Mouse (Mus musculus): Measurements from ENCODE around the gene Zfp652. TPM values are rescaled to one million over a fixed set of nuclear protein-coding genes. Genes with fewer than 3 reads are reported as not detected.

Gene Zfp652
- total and polyA plus RNA-seq, 3 experiments: 3.0 to 9.8 (median 6.2) TPM

DNA sequence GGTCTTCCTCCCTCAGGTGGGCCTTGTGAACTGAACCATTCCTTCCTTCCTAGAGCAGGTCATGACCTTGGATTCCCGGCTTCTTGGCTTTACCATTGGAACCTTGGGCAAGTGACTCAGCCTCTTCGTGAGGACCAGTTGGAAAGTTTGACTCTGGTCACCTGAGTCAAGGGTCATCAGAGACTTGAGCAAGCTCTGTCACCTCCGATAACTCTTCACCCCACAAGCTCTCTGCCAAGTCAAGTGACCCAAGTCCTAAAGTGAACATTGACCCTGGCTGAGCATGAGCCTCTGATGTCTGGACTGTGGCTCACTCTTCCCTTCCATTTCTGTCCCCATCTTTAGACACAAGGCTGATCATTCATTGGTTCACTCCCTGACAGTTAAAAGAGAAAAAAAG lies 109.0 kb downstream of the Zfp652 start:
- Histone ChIP-seq H3K27me3 (replicated peaks) (peaks cover 54% of the 10 kb centered on the region), H3K79me2 (replicated peaks; ENCODE audit: control insufficient read depth, extremely low read depth, insufficient read depth, poor library complexity, severe bottlenecking) (no peaks in the 10 kb centered on the region), H3K36me3 (replicated peaks in 1 of 2; ENCODE audit: control insufficient read depth in 1 of 2, insufficient read depth in 1 of 2, low read length in 1 of 2) (no peaks in the 10 kb centered on the region), H3K27ac (ENCODE audit: insufficient read depth, low read depth) (no peak overlapping the region), H3K4me2 (ENCODE audit: insufficient read depth, low read depth, poor library complexity, severe bottlenecking) (no peak overlapping the region), H3K4me1 (ENCODE audit: control insufficient read depth in 1 of 2, insufficient read depth in 2 of 2) (peaks cover 0 to 15% of the 10 kb centered on the region in 2 experiments; a peak in 2 of 4 replicates), H3K9ac (ENCODE audit: insufficient read depth, low read depth) (no peak overlapping the region), H3K9me3 (replicated peaks; ENCODE audit: low read length) (peaks cover 8% of the 10 kb centered on the region), H3K4me3 (replicated peaks in 1 of 3; ENCODE audit: low read depth in 2 of 3, low read length in 2 of 3, poor library complexity in 1 of 3) (no peak overlapping the region)
- no peak for TF ChIP-seq PAX5 (IDR thresholded peaks at IDR 0.05; ENCODE audit: low read length)
- peak; percentile 42 for TF ChIP-seq BHLHE40 (IDR thresholded peaks at IDR 0.05; ENCODE audit: low read depth, low read length)
- dilution Hi-C loops (cut with MboI; ENCODE audit: extremely low pct_ligation_motif_present, extremely low pct_unique_long_range_greater_than_20kb, low sequenced_read_pairs) (no loop called here), in situ Hi-C loops (cut with MboI; ENCODE audit: low pct_ligation_motif_present, low pct_unique_long_range_greater_than_20kb, low sequenced_read_pairs) (loop anchor here (10.0 kb wide), 1 partner anchor 123 kb away; no protein-coding TSS in a partner anchor)
- no peak for DNase-seq (ENCODE audit: extremely low read depth)

DNA sequence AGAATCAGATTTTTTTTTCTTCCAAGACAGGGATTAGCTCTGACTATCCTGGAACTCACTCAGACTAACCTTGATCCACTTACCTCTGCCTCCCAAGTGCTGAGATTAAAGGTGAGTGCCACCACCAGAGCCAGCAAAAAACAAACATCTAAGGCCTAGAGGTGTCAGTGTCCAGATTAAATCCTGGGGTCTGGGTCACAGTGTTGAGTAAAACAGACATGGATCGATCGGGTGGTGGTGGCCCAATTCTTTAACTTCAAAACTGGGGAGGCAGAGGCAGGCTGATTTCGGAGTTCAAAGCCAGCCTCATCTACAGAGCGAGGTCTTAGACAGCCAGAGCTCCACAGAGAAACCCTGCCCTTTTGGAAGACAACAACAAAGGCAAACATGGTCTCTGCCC lies 110.0 kb downstream of the Zfp652 start:
- in situ Hi-C loops (cut with MboI; ENCODE audit: low pct_ligation_motif_present, low pct_unique_long_range_greater_than_20kb, low sequenced_read_pairs) (loop anchor here (10.0 kb wide), 1 partner anchor 122 kb away; no protein-coding TSS in a partner anchor), dilution Hi-C loops (cut with MboI; ENCODE audit: extremely low pct_ligation_motif_present, extremely low pct_unique_long_range_greater_than_20kb, low sequenced_read_pairs) (no loop called here)
- Histone ChIP-seq H3K4me3 (replicated peaks in 1 of 3; ENCODE audit: low read depth in 2 of 3, low read length in 2 of 3, poor library complexity in 1 of 3) (no peak overlapping the region), H3K36me3 (replicated peaks in 1 of 2; ENCODE audit: control insufficient read depth in 1 of 2, insufficient read depth in 1 of 2, low read length in 1 of 2) (no peaks in the 10 kb centered on the region), H3K4me2 (ENCODE audit: insufficient read depth, low read depth, poor library complexity, severe bottlenecking) (no peak overlapping the region), H3K9me3 (replicated peaks; ENCODE audit: low read length) (peaks cover 8% of the 10 kb centered on the region), H3K4me1 (ENCODE audit: control insufficient read depth in 1 of 2, insufficient read depth in 2 of 2) (peaks cover 0 to 19% of the 10 kb centered on the region in 2 experiments; a peak in 2 of 4 replicates), H3K9ac (ENCODE audit: insufficient read depth, low read depth) (no peak overlapping the region), H3K79me2 (replicated peaks; ENCODE audit: control insufficient read depth, extremely low read depth, insufficient read depth, poor library complexity, severe bottlenecking) (no peaks in the 10 kb centered on the region), H3K27me3 (replicated peaks) (peaks cover 59% of the 10 kb centered on the region), H3K27ac (ENCODE audit: insufficient read depth, low read depth) (no peak overlapping the region)
- DNase-seq (ENCODE audit: extremely low read depth): no peak
- TF ChIP-seq ELF1 (IDR thresholded peaks at IDR 0.05; ENCODE audit: low read depth, low read length) (no peak), GABPA (IDR thresholded peaks at IDR 0.05; ENCODE audit: insufficient replicate concordance, low read depth, low read length) (no peak)

DNA sequence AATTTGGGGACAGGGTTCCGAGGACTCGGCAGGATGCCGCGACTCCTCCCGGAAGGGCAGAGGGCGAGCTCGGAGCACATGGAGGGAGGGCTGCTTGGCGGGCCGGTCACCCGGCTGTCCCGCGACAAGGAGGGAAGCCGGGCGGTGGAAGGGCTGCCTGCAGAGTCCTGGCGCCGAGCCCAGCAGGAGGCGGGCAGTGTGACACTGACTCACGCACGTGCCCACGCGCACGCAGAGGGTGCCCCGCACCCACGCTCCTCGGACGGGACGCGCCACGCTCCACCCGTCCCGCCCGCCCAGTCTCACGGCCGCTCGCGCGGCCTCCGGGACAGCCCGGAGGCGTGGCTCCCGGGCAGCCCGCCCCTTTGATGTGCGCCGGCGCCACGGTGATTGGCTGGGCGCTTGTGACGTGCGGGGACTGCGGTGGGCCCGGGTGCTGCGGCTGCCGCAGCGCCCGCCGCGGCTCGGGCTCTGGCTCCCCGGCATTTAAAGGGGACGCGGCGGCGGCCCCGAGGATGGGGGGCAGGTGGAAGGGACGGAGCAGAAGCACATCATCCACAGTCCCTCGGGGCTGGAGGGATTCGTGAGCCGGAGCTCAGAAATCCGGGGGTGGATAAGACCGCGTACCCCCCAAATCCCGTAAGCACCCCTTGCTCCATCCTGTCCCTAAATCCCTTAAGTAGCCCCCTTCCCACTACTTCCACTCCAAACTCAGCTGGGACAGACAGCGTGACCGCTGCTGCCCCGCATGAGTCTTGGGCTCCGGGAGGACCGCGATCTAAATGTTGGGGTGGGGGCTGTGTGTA lies 111.8 kb downstream of the Zfp652 start, which contains the start of gene Phospho1:
Gene Phospho1 (plus strand): TSS at position 429 of the 806 bp plus-strand sequence.
- Histone ChIP-seq H3K4me1 (ENCODE audit: control insufficient read depth in 1 of 2, insufficient read depth in 2 of 2) (peaks cover 0 to 36% of the 10 kb centered on the region in 2 experiments; a peak in 3 of 4 replicates), H3K27me3 (replicated peaks) (peaks cover 56% of the 10 kb centered on the region), H3K27ac (ENCODE audit: insufficient read depth, low read depth) (no peak within 1 kb of the TSS), H3K4me2 (ENCODE audit: insufficient read depth, low read depth, poor library complexity, severe bottlenecking) (peak within 1 kb of the TSS; percentile 72), H3K4me3 (replicated peaks in 1 of 3; ENCODE audit: low read depth in 2 of 3, low read length in 2 of 3, poor library complexity in 1 of 3) (peak within 1 kb of the TSS; percentile 49 to 71 (median 54)), H3K36me3 (replicated peaks in 1 of 2; ENCODE audit: control insufficient read depth in 1 of 2, insufficient read depth in 1 of 2, low read length in 1 of 2) (peaks cover 0 to 5% of the 10 kb centered on the region in 2 experiments), H3K79me2 (replicated peaks; ENCODE audit: control insufficient read depth, extremely low read depth, insufficient read depth, poor library complexity, severe bottlenecking) (no peaks in the 10 kb centered on the region), H3K9ac (ENCODE audit: insufficient read depth, low read depth) (peak within 1 kb of the TSS; percentile 51), H3K9me3 (replicated peaks; ENCODE audit: low read length) (peaks cover 8% of the 10 kb centered on the region)
- in situ Hi-C loops (cut with MboI; ENCODE audit: low pct_ligation_motif_present, low pct_unique_long_range_greater_than_20kb, low sequenced_read_pairs) (loop anchor here (10.0 kb wide), 1 partner anchor 121 kb away; no protein-coding TSS in a partner anchor), dilution Hi-C loops (cut with MboI; ENCODE audit: extremely low pct_ligation_motif_present, extremely low pct_unique_long_range_greater_than_20kb, low sequenced_read_pairs) (no loop called here)
- DNase-seq (ENCODE audit: extremely low read depth): peak; percentile 77
- peak; percentile 93 for TF ChIP-seq POLR2A (IDR thresholded peaks at IDR 0.05; ENCODE audit: low read depth, low read length)
- no peak for TF ChIP-seq CHD1 (IDR thresholded peaks at IDR 0.05; ENCODE audit: low read depth, low read length)
- no peak for TF ChIP-seq IRF4 (IDR thresholded peaks at IDR 0.05; ENCODE audit: low read depth, low read length)
- no peak for TF ChIP-seq KAT2A (IDR thresholded peaks at IDR 0.05; ENCODE audit: insufficient replicate concordance, low read length)
- no peak for TF ChIP-seq SMC3 (IDR thresholded peaks at IDR 0.05; ENCODE audit: low read depth, low read length)
- no peak for TF ChIP-seq ZC3H11A (IDR thresholded peaks at IDR 0.05; ENCODE audit: low read depth, low read length)
- no peak for TF ChIP-seq JUND (conservative IDR thresholded peaks at IDR 0.05; ENCODE audit: low read depth, low read length)
- TF ChIP-seq POLR2AphosphoS2 (IDR thresholded peaks at IDR 0.05; ENCODE audit: low read depth, low read length): no peak; the same call in 1 of the 2 replicates
- TF ChIP-seq MAZ (IDR thresholded peaks at IDR 0.05; ENCODE audit: low read depth, low read length): no peak
- TF ChIP-seq BHLHE40 (IDR thresholded peaks at IDR 0.05; ENCODE audit: low read depth, low read length): peak; percentile 91
- TF ChIP-seq MXI1 (IDR thresholded peaks at IDR 0.05; ENCODE audit: low read depth, low read length): no peak
- TF ChIP-seq ELF1 (IDR thresholded peaks at IDR 0.05; ENCODE audit: low read depth, low read length): 0 out of 2 replicates have a peak, but pooled peaks have one; percentile 19
- TF ChIP-seq USF2 (conservative IDR thresholded peaks at IDR 0.05; ENCODE audit: low read depth, low read length): no peak
- no peak for TF ChIP-seq GABPA (IDR thresholded peaks at IDR 0.05; ENCODE audit: insufficient replicate concordance, low read depth, low read length)
- TF ChIP-seq MAX (IDR thresholded peaks at IDR 0.05; ENCODE audit: low read length): peak; percentile 77
- TF ChIP-seq PAX5 (IDR thresholded peaks at IDR 0.05; ENCODE audit: low read length): no peak
- TF ChIP-seq TBP (conservative IDR thresholded peaks at IDR 0.05; ENCODE audit: low read depth, low read length): 0 out of 2 replicates have a peak, but pooled peaks have one; percentile 43
- TF ChIP-seq ZNF384 (IDR thresholded peaks at IDR 0.05; ENCODE audit: low read depth, low read length): no peak
- no peak for TF ChIP-seq EP300 (IDR thresholded peaks at IDR 0.05; ENCODE audit: low read length)
- no peak for TF ChIP-seq JUN (IDR thresholded peaks at IDR 0.05; ENCODE audit: insufficient read depth, low read depth, low read length)
- TF ChIP-seq MAFK (IDR thresholded peaks at IDR 0.05; ENCODE audit: insufficient replicate concordance, low read length): no peak
- TF ChIP-seq UBTF (IDR thresholded peaks at IDR 0.05; ENCODE audit: low read depth, low read length): 0 out of 2 replicates have a peak, but pooled peaks have one; percentile 57
- peak; percentile 84; the same call in 1 of the 2 replicates for TF ChIP-seq MYC (IDR thresholded peaks at IDR 0.05; ENCODE audit: low read depth, low read length)

Measured in CH12.LX (cell line).